Mouse (Mus musculus) liver, adult 2 months (tissue): ENCODE measurements around the gene Zfp536. TPM values are rescaled to one million over a fixed set of nuclear protein-coding genes. Genes with fewer than 3 reads are reported as not detected.
"Not testable (repeated sequence)": the region's sequence is repeated elsewhere in the genome, so short reads cannot be mapped to it uniquely, and the experiment has no call there.

Experiments used
- DNase-seq: peaks from one replicate; pipeline ENCODE4 v3.0.0-alpha.2; 2011; ENCODE audit warnings: low read depth, low spot score; ENCODE audit errors: extremely low read depth
- H3K27ac ChIP-seq: fragments of 200-500 bp; replicated peaks from 2 replicates; pipeline ENCODE4 v1.5.1; 2012; ENCODE audit warnings: low read depth, mild to moderate bottlenecking, control low read depth, inconsistent platforms, low read length; ENCODE audit not compliant: insufficient read depth
- H3K27me3 ChIP-seq: fragments of 200-500 bp; 2 replicates; pipeline ENCODE4 v1.6.1; 2012; ENCODE audit warnings: mild to moderate bottlenecking, moderate library complexity, low read length, inconsistent platforms; ENCODE audit not compliant: control insufficient read depth, insufficient read depth
- H3K36me3 ChIP-seq: fragments of 200-500 bp; 2 replicates; pipeline ENCODE4 v1.6.1; 2012; ENCODE audit warnings: low read length, inconsistent platforms; ENCODE audit not compliant: control insufficient read depth, insufficient read depth
- H3K4me1 ChIP-seq: fragments of 200-500 bp; 2 replicates; pipeline ENCODE4 v1.6.1; 2011; ENCODE audit warnings: low read length; ENCODE audit not compliant: control insufficient read depth, insufficient read depth
- H3K4me3 ChIP-seq: fragments of 200-500 bp; 2 replicates; pipeline ENCODE4 v1.5.1; 2011; ENCODE audit warnings: low read depth, mild to moderate bottlenecking, control low read depth, low read length, moderate library complexity; ENCODE audit not compliant: insufficient read depth
- H3K79me2 ChIP-seq: fragments of 200-500 bp; 2 replicates; pipeline ENCODE4 v1.6.1; 2012; ENCODE audit warnings: inconsistent platforms, mild to moderate bottlenecking, low read length, moderate library complexity; ENCODE audit not compliant: control insufficient read depth, insufficient read depth
- H3K9ac ChIP-seq: fragments of 200-500 bp; 2 replicates; pipeline ENCODE4 v1.6.1; 2012; ENCODE audit warnings: low read depth, mild to moderate bottlenecking, control low read depth, inconsistent platforms, low read length
- CTCF ChIP-seq: fragments of 200-500 bp; IDR thresholded peaks from 2 replicates; pipeline ENCODE4 v1.5.1; 2011; ENCODE audit warnings: low read depth, low read length, control low read depth
- POLR2A ChIP-seq: fragments of 200-500 bp; IDR thresholded peaks from 2 replicates; pipeline ENCODE4 v1.6.1; 2011; ENCODE audit warnings: low read length, control low read depth; ENCODE audit not compliant: insufficient read depth; ENCODE audit errors: extremely low read depth
- WGBS: fragments of 180-500 bp; shearing (Covaris S2); methylation state at CpG from one replicate; pipeline ENCODE4 v1.1.7; 2018; 5-methylcytosine and 5-hydroxymethylcytosine counted together
- polyA plus RNA-seq: library from polyadenylated mRNA; depleted of rRNA; stranded (reverse); fragments of >200 nt; gene quantifications from 2 replicates; pipeline ENCODE4 v1.2.3, GENCODE M21; 2012
- total RNA-seq: library from RNA; depleted of rRNA; stranded (reverse); fragments of >200 nt; gene quantifications from 2 replicates; pipeline ENCODE4 v1.2.3, GENCODE M21; 2014

The Zfp536 gene
- total and polyA plus RNA-seq, 2 experiments: not detected

GRCm38 (mm10) chr7:37718671-37719402 is 54.6 kb downstream of the Zfp536 start:
- no peak overlapping the region for H3K27ac ChIP-seq
- no peak overlapping the region for H3K9ac ChIP-seq
- no peaks in the 10 kb centered on the region for H3K27me3 ChIP-seq
- no peaks in the 10 kb centered on the region for H3K4me1 ChIP-seq
- TF ChIP-seq CTCF (no peak), POLR2A (no peak)
- DNase-seq: no peak
- no peaks in the 10 kb centered on the region for H3K79me2 ChIP-seq
- WGBS: 65% methylated on average over 15 of the region's 15 CpGs
- no peak overlapping the region for H3K4me3 ChIP-seq
- H3K36me3 ChIP-seq: no peaks in the 10 kb centered on the region

- Histone ChIP-seq H3K9ac (no peak overlapping the region), H3K27me3 (no peaks in the 10 kb centered on the region), H3K79me2 (no peaks in the 10 kb centered on the region), H3K4me3 (no peak overlapping the region), H3K4me1 (no peaks in the 10 kb centered on the region), H3K36me3 (no peaks in the 10 kb centered on the region), H3K27ac (no peak overlapping the region)
- TF ChIP-seq POLR2A (no peak), CTCF (no peak)
- 80% methylated on average over 7 of the region's 7 CpGs for WGBS
- DNase-seq: no peak
Observed at GRCm38 (mm10) chr7:37717071-37717470, 56.4 kb downstream of the Zfp536 start.

- WGBS: 54% methylated on average over 7 of the region's 7 CpGs
- TF ChIP-seq CTCF (no peak), POLR2A (no peak)
Observed at GRCm38 (mm10) chr7:37716626-37717025, 56.8 kb downstream of the Zfp536 start.

GRCm38 (mm10) chr7:37704464-37704863 is 69.0 kb downstream of the Zfp536 start:
- TF ChIP-seq CTCF (no peak), POLR2A (no peak)
- WGBS: 88% methylated on average over 9 of the region's 9 CpGs
- Histone ChIP-seq H3K79me2 (no peaks in the 10 kb centered on the region), H3K4me3 (no peak overlapping the region), H3K4me1 (no peaks in the 10 kb centered on the region), H3K36me3 (no peaks in the 10 kb centered on the region), H3K9ac (no peak overlapping the region), H3K27me3 (no peaks in the 10 kb centered on the region; the same call in 1 of the 2 replicates), H3K27ac (no peak overlapping the region)
- no peak for DNase-seq

More at GRCm38 (mm10) chr7:37716626-37717025, 56.8 kb downstream of the Zfp536 start:
- Histone ChIP-seq H3K9ac (no peak overlapping the region), H3K27ac (no peak overlapping the region), H3K36me3 (no peaks in the 10 kb centered on the region), H3K27me3 (no peaks in the 10 kb centered on the region), H3K79me2 (no peaks in the 10 kb centered on the region), H3K4me1 (no peaks in the 10 kb centered on the region), H3K4me3 (no peak overlapping the region)
- no peak for DNase-seq

- H3K27ac ChIP-seq, H3K36me3 ChIP-seq, H3K4me3 ChIP-seq, H3K9ac ChIP-seq, DNase-seq, H3K4me1 ChIP-seq, H3K79me2 ChIP-seq, H3K27me3 ChIP-seq: not testable (repeated sequence)
- WGBS: 85% methylated on average over 3 of the region's 3 CpGs
Observed at GRCm38 (mm10) chr7:37697378-37697777, 76.1 kb downstream of the Zfp536 start.

- Histone ChIP-seq H3K36me3 (no peaks in the 10 kb centered on the region), H3K27ac (no peak overlapping the region), H3K79me2 (no peaks in the 10 kb centered on the region), H3K4me3 (no peak overlapping the region), H3K27me3 (no peaks in the 10 kb centered on the region), H3K4me1 (no peaks in the 10 kb centered on the region), H3K9ac (no peak overlapping the region)
- no peak for DNase-seq
- TF ChIP-seq CTCF: no peak
- TF ChIP-seq POLR2A: no peak
- WGBS: 64% methylated on average over 5 of the region's 5 CpGs
Observed at GRCm38 (mm10) chr7:37695066-37695465, 78.4 kb downstream of the Zfp536 start.
